Mouse (Mus musculus) embryonic facial prominence, embryonic 10.5 days (tissue): Measurements from ENCODE around the gene Cacul1. TPM values are rescaled to one million over a fixed set of nuclear protein-coding genes. Genes with fewer than 3 reads are reported as not detected.

ENCODE experiments used
- DNase-seq: peaks from one replicate; pipeline ENCODE4 v3.0.0-alpha.2; 2017; ENCODE audit warnings: low spot score
- H3K27ac ChIP-seq: fragments of 300-500 bp; sonication (generic); replicated peaks from 2 replicates; pipeline ENCODE4 v1.5.1; 2016; ENCODE audit warnings: mild to moderate bottlenecking
- H3K27me3 ChIP-seq: fragments of 300-500 bp; sonication (generic); replicated peaks from 2 replicates; pipeline ENCODE4 v1.6.1; 2016; ENCODE audit warnings: low read depth, mild to moderate bottlenecking; ENCODE audit not compliant: poor library complexity, severe bottlenecking
- H3K36me3 ChIP-seq: fragments of 300-500 bp; sonication (generic); replicated peaks from 2 replicates; pipeline ENCODE4 v1.6.1; 2016; ENCODE audit warnings: mild to moderate bottlenecking, moderate library complexity
- H3K4me1 ChIP-seq: fragments of 300-500 bp; sonication (generic); 2 replicates; pipeline ENCODE4 v1.6.1; 2016
- H3K4me3 ChIP-seq: fragments of 300-500 bp; sonication (generic); 2 replicates; pipeline ENCODE4 v1.5.1; 2016; ENCODE audit warnings: mild to moderate bottlenecking, moderate library complexity
- H3K9me3 ChIP-seq: fragments of 300-500 bp; sonication (generic); 2 replicates; pipeline ENCODE4 v1.6.1; 2016; ENCODE audit warnings: mild to moderate bottlenecking
- WGBS: fragments of 180-500 bp; shearing (Covaris S2); methylation state at CpG from one replicate; pipeline ENCODE4 v1.1.7; 2016; 5-methylcytosine and 5-hydroxymethylcytosine counted together
- polyA plus RNA-seq: library from polyadenylated mRNA; unstranded; fragments of >200 nt; fragmentation: Nextera tagmentation; extraction: Ambion mirVana; gene quantifications from 2 replicates; pipeline ENCODE4 v1.2.1, GENCODE M21; 2016

Gene Cacul1
- polyA plus RNA-seq, 1 experiment from 2014 or later: 30.3 TPM

GRCm38 (mm10) chr19:60581377-60582290 is 809 bp upstream of the Cacul1 start:
- no peaks in the 10 kb centered on the region for H3K9me3 ChIP-seq
- peak overlapping the region; percentile 99 for H3K4me3 ChIP-seq
- DNase-seq: no peak
- H3K27me3 ChIP-seq: no peaks in the 10 kb centered on the region
- peaks cover 26% of the 10 kb centered on the region for H3K4me1 ChIP-seq
- H3K27ac ChIP-seq: peak overlapping the region; percentile 94
- 39% methylated on average over 4 of the region's 4 CpGs for WGBS
- H3K36me3 ChIP-seq: peaks cover 6% of the 10 kb centered on the region; the same call in 1 of the 2 replicates

GRCm38 (mm10) chr19:60579771-60580581 is 849 bp downstream of the Cacul1 start:
- under 1% methylated on average over 34 of the region's 34 CpGs for WGBS

GRCm38 (mm10) chr19:60576741-60577140 is 4.1 kb downstream of the Cacul1 start:
- Histone ChIP-seq H3K36me3 (peaks cover 29% of the 10 kb centered on the region), H3K27me3 (no peaks in the 10 kb centered on the region), H3K4me1 (peaks cover 26% of the 10 kb centered on the region), H3K9me3 (no peaks in the 10 kb centered on the region), H3K27ac (no peak overlapping the region), H3K4me3 (no peak overlapping the region)
- no peak for DNase-seq
- 91% methylated on average over 1 of the region's 1 CpGs for WGBS

More at GRCm38 (mm10) chr19:60579771-60580581, 849 bp downstream of the Cacul1 start:
- DNase-seq: peak; percentile 71
- H3K4me1 ChIP-seq: peaks cover 26% of the 10 kb centered on the region
- peak overlapping the region; percentile 99 for H3K4me3 ChIP-seq
- H3K36me3 ChIP-seq: peaks cover 6% of the 10 kb centered on the region; the same call in 1 of the 2 replicates
- peak overlapping the region; percentile 94 for H3K27ac ChIP-seq
- H3K27me3 ChIP-seq: no peaks in the 10 kb centered on the region
- H3K9me3 ChIP-seq: no peaks in the 10 kb centered on the region

GRCm38 (mm10) chr19:60560497-60560896 is 20.3 kb downstream of the Cacul1 start:
- no peaks in the 10 kb centered on the region for H3K27me3 ChIP-seq
- DNase-seq: no peak
- H3K9me3 ChIP-seq: no peaks in the 10 kb centered on the region
- peaks cover 30% of the 10 kb centered on the region for H3K36me3 ChIP-seq
- no peak overlapping the region for H3K4me3 ChIP-seq
- H3K27ac ChIP-seq: no peak overlapping the region
- no peaks in the 10 kb centered on the region for H3K4me1 ChIP-seq

GRCm38 (mm10) chr19:60554866-60555438 is 25.9 kb downstream of the Cacul1 start:
- 85% methylated on average over 4 of the region's 4 CpGs for WGBS
- no peaks in the 10 kb centered on the region for H3K9me3 ChIP-seq
- H3K27me3 ChIP-seq: no peaks in the 10 kb centered on the region
- H3K4me3 ChIP-seq: no peak overlapping the region
- H3K4me1 ChIP-seq: no peaks in the 10 kb centered on the region
- DNase-seq: no peak
- H3K27ac ChIP-seq: no peak overlapping the region
- H3K36me3 ChIP-seq: peaks cover 38% of the 10 kb centered on the region

GRCm38 (mm10) chr19:60553501-60553900 is 27.3 kb downstream of the Cacul1 start:
- Histone ChIP-seq H3K27ac (no peak overlapping the region), H3K4me1 (no peaks in the 10 kb centered on the region), H3K36me3 (peaks cover 36% of the 10 kb centered on the region), H3K9me3 (no peaks in the 10 kb centered on the region), H3K27me3 (no peaks in the 10 kb centered on the region), H3K4me3 (no peak overlapping the region)
- DNase-seq: peak; percentile 44

- no peak overlapping the region for H3K27ac ChIP-seq
- 87% methylated on average over 2 of the region's 2 CpGs for whole genome bisulfite sequencing
- H3K4me1 ChIP-seq: no peaks in the 10 kb centered on the region
- no peak for DNase-seq
- H3K9me3 ChIP-seq: no peaks in the 10 kb centered on the region
- H3K27me3 ChIP-seq: no peaks in the 10 kb centered on the region
- H3K4me3 ChIP-seq: no peak overlapping the region
- H3K36me3 ChIP-seq: peaks cover 45% of the 10 kb centered on the region
Observed at GRCm38 (mm10) chr19:60543302-60543701, 37.5 kb downstream of the Cacul1 start.

- H3K27ac ChIP-seq: no peak overlapping the region
- H3K9me3 ChIP-seq: no peaks in the 10 kb centered on the region
- H3K4me1 ChIP-seq: no peaks in the 10 kb centered on the region
- DNase-seq: no peak
- no peak overlapping the region for H3K4me3 ChIP-seq
- H3K36me3 ChIP-seq: peaks cover 59% of the 10 kb centered on the region
- WGBS: 92% methylated on average over 2 of the region's 2 CpGs
- H3K27me3 ChIP-seq: no peaks in the 10 kb centered on the region
Observed at GRCm38 (mm10) chr19:60531897-60532296, 48.9 kb downstream of the Cacul1 start.

GRCm38 (mm10) chr19:60530171-60530570 is 50.7 kb downstream of the Cacul1 start:
- peaks cover 67% of the 10 kb centered on the region for H3K36me3 ChIP-seq
- H3K4me1 ChIP-seq: no peaks in the 10 kb centered on the region
- H3K27me3 ChIP-seq: no peaks in the 10 kb centered on the region
- WGBS: 97% methylated on average over 1 of the region's 1 CpGs
- H3K9me3 ChIP-seq: no peaks in the 10 kb centered on the region
- no peak for DNase-seq
- no peak overlapping the region for H3K4me3 ChIP-seq
- no peak overlapping the region for H3K27ac ChIP-seq

GRCm38 (mm10) chr19:60529302-60529701 is 51.5 kb downstream of the Cacul1 start:
- Histone ChIP-seq H3K27ac (no peak overlapping the region), H3K4me1 (no peaks in the 10 kb centered on the region), H3K4me3 (no peak overlapping the region), H3K27me3 (no peaks in the 10 kb centered on the region), H3K36me3 (peaks cover 73% of the 10 kb centered on the region), H3K9me3 (no peaks in the 10 kb centered on the region)
- WGBS: 90% methylated on average over 1 of the region's 1 CpGs
- no peak for DNase-seq

GRCm38 (mm10) chr19:60528602-60529001 is 52.2 kb downstream of the Cacul1 start:
- H3K4me3 ChIP-seq: no peak overlapping the region
- no peak for DNase-seq
- 92% methylated on average over 3 of the region's 3 CpGs for WGBS

GRCm38 (mm10) chr19:60526876-60527275 is 53.9 kb downstream of the Cacul1 start:
- no peak for DNase-seq
- Histone ChIP-seq H3K4me3 (no peak overlapping the region), H3K9me3 (no peaks in the 10 kb centered on the region), H3K27ac (no peak overlapping the region), H3K36me3 (peaks cover 59% of the 10 kb centered on the region), H3K27me3 (no peaks in the 10 kb centered on the region), H3K4me1 (no peaks in the 10 kb centered on the region)
- 95% methylated on average over 4 of the region's 4 CpGs for WGBS

More at GRCm38 (mm10) chr19:60528602-60529001, 52.2 kb downstream of the Cacul1 start:
- peaks cover 68% of the 10 kb centered on the region for H3K36me3 ChIP-seq
- no peaks in the 10 kb centered on the region for H3K4me1 ChIP-seq
- no peak overlapping the region for H3K27ac ChIP-seq
- no peaks in the 10 kb centered on the region for H3K9me3 ChIP-seq
- H3K27me3 ChIP-seq: no peaks in the 10 kb centered on the region
